Mouse (Mus musculus): ENCODE data around the gene Rims4. TPM values are rescaled to one million over a fixed set of nuclear protein-coding genes. Genes with fewer than 3 reads are reported as not detected.

The Rims4 gene
- polyA plus RNA-seq, 1 experiment from 2014 or later: 0.53 TPM

DNA sequence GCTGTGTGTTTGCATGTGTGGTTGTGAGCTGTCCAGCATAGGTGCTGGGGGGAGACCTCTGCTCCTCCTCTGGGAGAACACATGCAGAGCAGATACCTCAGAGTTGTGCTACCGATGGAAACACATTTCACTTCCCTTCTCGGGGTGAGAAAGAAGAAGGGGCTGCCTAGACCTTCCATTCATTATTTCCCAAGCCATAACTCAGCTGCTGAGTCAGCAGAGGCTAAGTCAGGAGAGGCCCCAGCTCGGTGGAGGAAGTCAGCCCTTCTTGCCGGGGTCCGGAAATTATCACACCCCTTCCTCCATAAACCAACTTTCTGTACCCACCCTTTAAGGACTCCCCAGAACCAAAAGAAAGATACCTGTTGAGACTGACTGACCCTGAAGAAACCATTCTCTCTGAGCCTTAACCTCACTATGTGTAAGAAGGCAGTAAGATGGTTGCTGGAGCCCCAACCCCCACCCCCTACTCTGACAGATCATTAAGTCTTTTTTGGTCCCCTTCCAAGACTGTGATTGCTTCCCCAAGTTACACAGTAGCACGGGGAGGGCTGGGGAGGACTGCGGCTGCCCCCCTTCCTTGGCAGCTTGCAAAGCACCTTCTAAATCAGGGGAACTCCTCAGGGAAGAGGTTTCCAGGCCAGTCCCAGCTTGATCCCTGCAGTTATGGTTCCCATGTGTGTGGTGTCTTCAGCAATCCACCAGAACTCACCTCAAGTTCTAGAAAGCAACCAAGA lies 10.1 kb upstream of the Rims4 start:
- no peak for TF ChIP-seq CTCF (IDR thresholded peaks at IDR 0.05; ENCODE audit: low read depth)
- 59% methylated on average over 7 of the region's 7 CpGs for WGBS
- Histone ChIP-seq H3K9ac (ENCODE audit: low read depth, low read length) (no peak overlapping the region), H3K36me3 (ENCODE audit: control insufficient read depth, insufficient read depth) (no peaks in the 10 kb centered on the region), H3K4me3 (ENCODE audit: low read depth, low read length) (no peak overlapping the region), H3K27me3 (replicated peaks; ENCODE audit: control insufficient read depth, insufficient read depth, low read length) (no peaks in the 10 kb centered on the region), H3K27ac (ENCODE audit: low read depth, low read length) (no peak overlapping the region), H3K9me3 (ENCODE audit: control insufficient read depth) (no peaks in the 10 kb centered on the region), H3K4me1 (replicated peaks; ENCODE audit: control insufficient read depth, insufficient read depth, low read length) (0 out of 2 replicates have a peak, but pooled peaks cover 3% of the 10 kb centered on the region), H3K4me2 (replicated peaks; ENCODE audit: low read depth) (no peak overlapping the region)
- no peak for ATAC-seq

DNA sequence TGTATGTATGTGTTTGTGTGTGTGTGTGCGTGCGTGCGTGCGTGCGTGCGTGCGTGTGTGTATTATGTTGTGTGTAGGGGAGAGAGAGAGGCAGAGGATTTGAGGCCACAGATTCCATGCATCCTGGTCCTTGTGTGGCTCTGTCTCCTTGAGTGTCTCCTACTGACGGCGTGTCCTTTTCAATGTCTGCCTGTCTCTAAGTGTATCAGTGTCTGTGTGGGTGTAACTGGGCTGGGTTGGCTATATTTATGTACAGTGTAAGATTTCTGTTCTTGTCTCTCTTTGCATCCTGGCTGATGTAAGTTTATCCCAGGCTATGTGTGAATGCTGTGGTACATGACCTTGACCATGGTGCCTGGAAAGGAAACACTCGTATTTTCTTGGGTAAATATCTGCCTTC lies 6.6 kb upstream of the Rims4 start:
- ATAC-seq: no peak
- WGBS: 93% methylated on average over 10 of the region's 10 CpGs
- H3K36me3 ChIP-seq (ENCODE audit: control insufficient read depth, insufficient read depth): no peaks in the 10 kb centered on the region

DNA sequence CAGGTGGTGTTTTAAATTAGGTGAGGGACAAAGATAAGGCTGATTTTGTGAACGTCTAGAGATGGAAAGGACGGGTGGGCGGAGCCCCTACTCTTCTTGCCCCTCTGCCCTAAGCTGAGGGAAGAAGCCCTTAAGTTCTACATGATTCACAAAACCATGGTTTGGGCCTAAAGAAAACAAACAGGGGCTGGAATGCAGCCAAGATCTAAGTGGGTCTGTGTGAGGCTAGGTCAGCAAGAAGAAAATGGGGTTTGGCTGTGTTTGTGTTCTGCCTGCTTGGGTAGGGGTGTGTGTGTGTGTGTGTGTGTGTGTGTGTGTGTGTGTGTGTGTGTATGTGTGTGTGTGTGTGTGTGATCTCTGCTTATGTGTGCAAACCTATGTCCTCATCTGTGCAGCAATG lies 6.0 kb upstream of the Rims4 start:
- WGBS: 45% methylated on average over 3 of the region's 3 CpGs
- Histone ChIP-seq H3K36me3 (ENCODE audit: control insufficient read depth, insufficient read depth) (no peaks in the 10 kb centered on the region), H3K9me3 (ENCODE audit: control insufficient read depth) (no peaks in the 10 kb centered on the region), H3K27me3 (replicated peaks; ENCODE audit: control insufficient read depth, insufficient read depth, low read length) (peaks cover 12% of the 10 kb centered on the region), H3K9ac (ENCODE audit: low read depth, low read length) (no peak overlapping the region), H3K27ac (ENCODE audit: low read depth, low read length) (no peak overlapping the region), H3K4me3 (ENCODE audit: low read depth, low read length) (no peak overlapping the region), H3K4me2 (replicated peaks; ENCODE audit: low read depth) (no peak overlapping the region), H3K4me1 (replicated peaks; ENCODE audit: control insufficient read depth, insufficient read depth, low read length) (0 out of 2 replicates have a peak, but pooled peaks cover 3% of the 10 kb centered on the region)
- ATAC-seq: no peak
- TF ChIP-seq CTCF (IDR thresholded peaks at IDR 0.05; ENCODE audit: low read depth): no peak

More for the DNA sequence above, 6.6 kb upstream of the Rims4 start:
- H3K4me3 ChIP-seq (ENCODE audit: low read depth, low read length): no peak overlapping the region
- 0 out of 2 replicates have a peak, but pooled peaks cover 3% of the 10 kb centered on the region for H3K4me1 ChIP-seq (replicated peaks; ENCODE audit: control insufficient read depth, insufficient read depth, low read length)
- no peak overlapping the region for H3K4me2 ChIP-seq (replicated peaks; ENCODE audit: low read depth)
- H3K27me3 ChIP-seq (replicated peaks; ENCODE audit: control insufficient read depth, insufficient read depth, low read length): peaks cover 7% of the 10 kb centered on the region
- H3K27ac ChIP-seq (ENCODE audit: low read depth, low read length): no peak overlapping the region
- no peak for TF ChIP-seq CTCF (IDR thresholded peaks at IDR 0.05; ENCODE audit: low read depth)
- no peak overlapping the region for H3K9ac ChIP-seq (ENCODE audit: low read depth, low read length)
- no peaks in the 10 kb centered on the region for H3K9me3 ChIP-seq (ENCODE audit: control insufficient read depth)

DNA sequence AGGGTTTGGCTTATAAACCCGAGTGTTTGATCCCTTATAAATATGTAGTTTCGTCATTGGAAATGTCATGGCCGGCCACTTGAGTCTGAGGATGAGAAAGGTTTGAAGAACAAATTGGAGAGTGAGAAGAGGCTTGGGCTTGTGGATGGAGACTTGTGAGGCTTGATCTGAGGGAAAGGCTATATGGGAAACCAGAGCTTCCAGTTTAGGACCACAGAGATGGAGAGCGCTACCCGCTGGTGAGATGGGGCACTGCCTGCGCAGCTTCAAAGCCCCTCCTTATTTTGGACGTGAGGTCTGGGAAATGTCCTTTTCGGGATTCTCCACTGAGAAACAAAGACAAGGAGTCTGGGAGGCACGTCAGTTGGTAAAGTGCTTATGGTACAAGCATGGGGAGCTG lies 4.6 kb upstream of the Rims4 start:
- no peak overlapping the region for H3K27ac ChIP-seq (ENCODE audit: low read depth, low read length)
- H3K4me1 ChIP-seq (replicated peaks; ENCODE audit: control insufficient read depth, insufficient read depth, low read length): 0 out of 2 replicates have a peak, but pooled peaks cover 3% of the 10 kb centered on the region
- no peak overlapping the region for H3K4me3 ChIP-seq (ENCODE audit: low read depth, low read length)
- no peaks in the 10 kb centered on the region for H3K36me3 ChIP-seq (ENCODE audit: control insufficient read depth, insufficient read depth)
- no peak overlapping the region for H3K9ac ChIP-seq (ENCODE audit: low read depth, low read length)
- no peak for ATAC-seq
- WGBS: 67% methylated on average over 9 of the region's 9 CpGs
- no peak for TF ChIP-seq CTCF (IDR thresholded peaks at IDR 0.05; ENCODE audit: low read depth)
- H3K9me3 ChIP-seq (ENCODE audit: control insufficient read depth): no peaks in the 10 kb centered on the region
- no peak overlapping the region for H3K4me2 ChIP-seq (replicated peaks; ENCODE audit: low read depth)
- peaks cover 27% of the 10 kb centered on the region for H3K27me3 ChIP-seq (replicated peaks; ENCODE audit: control insufficient read depth, insufficient read depth, low read length)

DNA sequence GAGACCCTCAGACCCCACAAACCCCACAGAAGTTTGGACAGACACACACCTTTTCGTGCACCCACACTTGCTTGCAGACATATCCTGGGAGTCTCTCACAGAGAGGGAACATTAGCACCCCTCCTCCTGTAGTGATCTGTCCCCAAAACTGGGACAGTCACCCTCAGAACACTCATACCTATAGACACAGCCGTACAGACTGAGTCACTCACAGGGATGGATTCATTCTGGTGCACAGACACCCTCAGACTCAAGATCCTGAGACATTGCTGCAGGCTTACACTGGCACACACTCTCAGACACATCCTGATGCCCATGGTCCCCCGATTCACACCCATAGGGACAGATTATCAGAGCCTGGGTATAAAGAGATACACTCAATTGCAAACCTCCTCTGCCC lies 1.1 kb upstream of the Rims4 start:
- H3K27me3 ChIP-seq (replicated peaks; ENCODE audit: control insufficient read depth, insufficient read depth, low read length): peaks cover 51% of the 10 kb centered on the region
- no peak for TF ChIP-seq CTCF (IDR thresholded peaks at IDR 0.05; ENCODE audit: low read depth)
- no peak overlapping the region for H3K4me3 ChIP-seq (ENCODE audit: low read depth, low read length)
- 0 out of 2 replicates have a peak, but pooled peaks cover 3% of the 10 kb centered on the region for H3K4me1 ChIP-seq (replicated peaks; ENCODE audit: control insufficient read depth, insufficient read depth, low read length)
- H3K4me2 ChIP-seq (replicated peaks; ENCODE audit: low read depth): no peak overlapping the region
- ATAC-seq: no peak
- H3K9ac ChIP-seq (ENCODE audit: low read depth, low read length): no peak overlapping the region
- 73% methylated on average over 3 of the region's 3 CpGs for WGBS
- no peak overlapping the region for H3K27ac ChIP-seq (ENCODE audit: low read depth, low read length)
- no peaks in the 10 kb centered on the region for H3K9me3 ChIP-seq (ENCODE audit: control insufficient read depth)
- no peaks in the 10 kb centered on the region for H3K36me3 ChIP-seq (ENCODE audit: control insufficient read depth, insufficient read depth)

DNA sequence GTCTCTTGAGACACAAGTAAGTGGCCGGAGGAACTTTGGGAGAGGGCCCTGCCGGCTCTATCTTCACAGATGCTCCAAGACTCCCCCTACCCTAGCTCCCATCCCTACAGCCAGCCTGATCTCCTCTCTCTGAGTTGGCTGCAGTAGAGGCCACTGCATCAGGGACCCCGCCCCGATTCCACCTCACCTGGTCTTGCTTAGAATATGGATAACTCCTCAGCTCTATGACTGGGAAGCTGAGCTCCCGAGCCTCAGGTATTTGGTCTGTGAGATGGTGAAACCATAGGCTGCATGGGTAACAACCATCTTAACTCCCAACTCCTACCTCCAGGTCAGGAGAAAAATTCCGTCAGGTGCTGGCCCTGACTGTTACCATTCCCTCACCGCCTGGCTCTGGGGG lies 1.8 kb downstream of the Rims4 start:
- H3K9ac ChIP-seq (ENCODE audit: low read depth, low read length): no peak overlapping the region
- no peak for ATAC-seq
- no peaks in the 10 kb centered on the region for H3K4me1 ChIP-seq (replicated peaks; ENCODE audit: control insufficient read depth, insufficient read depth, low read length)
- H3K9me3 ChIP-seq (ENCODE audit: control insufficient read depth): no peaks in the 10 kb centered on the region
- no peak overlapping the region for H3K4me2 ChIP-seq (replicated peaks; ENCODE audit: low read depth)
- no peak for TF ChIP-seq CTCF (IDR thresholded peaks at IDR 0.05; ENCODE audit: low read depth)
- 84% methylated on average over 7 of the region's 7 CpGs for WGBS
- H3K27me3 ChIP-seq (replicated peaks; ENCODE audit: control insufficient read depth, insufficient read depth, low read length): peaks cover 60% of the 10 kb centered on the region
- H3K4me3 ChIP-seq (ENCODE audit: low read depth, low read length): no peak overlapping the region
- H3K27ac ChIP-seq (ENCODE audit: low read depth, low read length): no peak overlapping the region
- H3K36me3 ChIP-seq (ENCODE audit: control insufficient read depth, insufficient read depth): no peaks in the 10 kb centered on the region

Measured in intestine, postnatal 0 days (tissue).